Mouse (Mus musculus) ES-E14 (cell line): ENCODE results near the gene Snrpb. TPM values are rescaled to one million over a fixed set of nuclear protein-coding genes. Genes with fewer than 3 reads are reported as not detected.

Source experiments
- DNase-seq: peaks from one replicate; pipeline ENCODE4 v3.0.0-alpha.2; 2013; ENCODE audit warnings: low read depth, low spot score
- H3K27ac ChIP-seq: 2 replicates; pipeline ENCODE4 v1.5.1; 2012; ENCODE audit warnings: low read depth, mild to moderate bottlenecking, low read length, moderate library complexity, mixed read lengths; ENCODE audit not compliant: poor library complexity, insufficient read depth, severe bottlenecking
- H3K36me3 ChIP-seq: 2 replicates; pipeline ENCODE4 v1.6.1; 2012; ENCODE audit warnings: mild to moderate bottlenecking, low read length, moderate library complexity, mixed read lengths; ENCODE audit not compliant: control insufficient read depth, poor library complexity, insufficient read depth, severe bottlenecking
- H3K4me1 ChIP-seq, 2 experiments: fragments of 150-350 bp in 1 of 2; sonication (generic) in 1 of 2; 2 replicates each; pipeline ENCODE4 v1.6.1; 2012; ENCODE audit warnings: low read length in 2 of 2, mild to moderate bottlenecking in 1 of 2, mixed read lengths in 1 of 2; ENCODE audit not compliant: control insufficient read depth in 2 of 2, insufficient read depth in 2 of 2, poor library complexity in 1 of 2
- H3K4me3 ChIP-seq, 2 experiments: fragments of 150-350 bp in 1 of 2; sonication (generic) in 1 of 2; 2 replicates each; pipeline ENCODE4 v1.5.1; 2012; ENCODE audit warnings: low read length in 2 of 2, low read depth in 1 of 2, mild to moderate bottlenecking in 1 of 2, mixed read lengths in 1 of 2; ENCODE audit not compliant: insufficient read depth in 1 of 2, poor library complexity in 1 of 2, severe bottlenecking in 1 of 2
- H3K9ac ChIP-seq: 2 replicates; pipeline ENCODE4 v1.6.1; 2012; ENCODE audit warnings: low read depth, mild to moderate bottlenecking, low read length, mixed read lengths; ENCODE audit not compliant: poor library complexity, insufficient read depth, severe bottlenecking
- H3K9me3 ChIP-seq: fragments of 150-350 bp; sonication (generic); 2 replicates; pipeline ENCODE4 v1.6.1; 2012; ENCODE audit warnings: low read depth, mild to moderate bottlenecking, low read length; ENCODE audit not compliant: control insufficient read depth, insufficient read depth
- CHD2 ChIP-seq: IDR thresholded peaks from 2 replicates; pipeline ENCODE4 v1.6.1; 2014; ENCODE audit warnings: mild to moderate bottlenecking, low read depth, low read length, inconsistent platforms
- HCFC1 ChIP-seq: IDR thresholded peaks from 2 replicates; pipeline ENCODE4 v1.6.1; 2012; ENCODE audit warnings: low read length, inconsistent platforms, borderline replicate concordance; ENCODE audit not compliant: insufficient read depth
- MAFK ChIP-seq: IDR thresholded peaks from 2 replicates; pipeline ENCODE4 v1.6.1; 2014; ENCODE audit warnings: mild to moderate bottlenecking, low read depth, low read length, inconsistent platforms; ENCODE audit not compliant: insufficient read depth
- ZC3H11A ChIP-seq: IDR thresholded peaks from 2 replicates; pipeline ENCODE4 v1.6.1; 2012; ENCODE audit warnings: low read depth, mild to moderate bottlenecking, inconsistent platforms, low read length, borderline replicate concordance
- ZNF384 ChIP-seq: IDR thresholded peaks from 2 replicates; pipeline ENCODE4 v1.6.1; 2012; ENCODE audit warnings: low read depth, low read length, inconsistent platforms
- in situ Hi-C, 2 experiments: fragments of 600-800 bp; cut with MboI; formaldehyde crosslinking; loops; one replicate each; pipeline ENCODE4 v1.15.1; 2025; ENCODE audit warnings: low sequenced_read_pairs in 2 of 2, inconsistent platforms in 1 of 2; ENCODE audit not compliant: unreplicated experiment in 2 of 2
- total RNA-seq: library from RNA; depleted of rRNA; stranded (reverse); fragments of 300-350 nt; gene quantifications from 2 replicates; pipeline ENCODE4 v1.2.3, GENCODE M21; 2012

Snrpb gene
- total RNA-seq, 1 experiment = 339 TPM

DNA sequence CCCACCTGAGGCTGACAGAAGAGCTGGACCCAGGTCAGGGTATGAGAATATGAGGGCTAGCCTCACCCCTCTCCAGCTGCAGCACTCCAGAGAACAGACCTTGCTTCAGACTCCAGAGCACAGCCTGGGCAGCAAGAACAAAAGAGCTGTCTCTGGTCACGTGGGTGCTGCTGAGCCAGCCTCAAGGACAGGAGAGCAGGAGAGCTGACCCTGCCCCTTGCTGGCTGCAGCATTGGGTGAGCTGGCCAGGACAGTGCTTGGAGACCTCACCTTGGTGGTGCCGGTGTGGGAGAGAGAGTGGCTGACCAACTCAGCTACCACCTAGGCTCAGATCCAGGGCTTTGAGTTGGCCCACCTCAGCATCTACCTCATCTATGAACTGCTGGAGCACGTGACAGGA is 24.0 kb downstream of the Snrpb start:
- Histone ChIP-seq H3K4me3 (no peak overlapping the region), H3K4me1 (no peaks in the 10 kb centered on the region), H3K36me3 (no peaks in the 10 kb centered on the region), H3K9me3 (no peaks in the 10 kb centered on the region), H3K9ac (no peak overlapping the region), H3K27ac (no peak overlapping the region)
- in situ Hi-C loops = no loop called here
- DNase-seq = no peak
- no peak for TF ChIP-seq ZC3H11A
- no peak for TF ChIP-seq CHD2
- TF ChIP-seq ZNF384 = no peak
- TF ChIP-seq HCFC1 = no peak
- TF ChIP-seq MAFK = no peak

DNA sequence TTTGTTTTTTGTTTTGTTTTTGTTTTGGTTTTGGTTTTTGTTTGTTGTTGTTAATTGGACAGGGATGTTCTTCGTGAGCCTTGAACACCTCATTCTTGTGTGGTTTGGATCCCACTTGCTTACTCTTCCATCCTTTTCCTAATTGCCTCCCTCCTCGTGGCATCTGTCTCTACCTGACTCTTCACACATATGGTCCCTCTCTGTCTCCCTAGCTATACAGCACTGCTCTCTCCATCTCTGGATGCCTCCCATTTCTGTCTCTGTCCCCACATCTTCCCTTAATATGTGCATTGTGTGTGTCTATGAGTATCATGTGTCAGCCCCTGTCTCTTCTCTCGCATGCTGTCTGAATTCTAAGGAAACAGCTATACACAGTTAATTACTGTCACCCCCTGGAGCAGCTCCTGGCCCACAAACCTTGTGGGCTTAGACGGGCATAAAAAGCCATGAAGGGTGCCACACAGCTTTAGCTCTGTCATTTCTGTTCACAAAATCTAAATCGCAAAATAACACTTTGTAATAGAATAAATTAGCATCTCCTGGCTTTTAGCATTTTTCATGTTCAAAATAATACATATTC is 33.0 kb downstream of the Snrpb start:
- Histone ChIP-seq H3K27ac (no peak overlapping the region), H3K4me3 (no peak overlapping the region), H3K9me3 (no peaks in the 10 kb centered on the region), H3K4me1 (no peaks in the 10 kb centered on the region), H3K36me3 (no peaks in the 10 kb centered on the region), H3K9ac (no peak overlapping the region)
- no peak for DNase-seq
- in situ Hi-C loops = no loop called here
- no peak for TF ChIP-seq MAFK
- no peak for TF ChIP-seq ZC3H11A
- TF ChIP-seq CHD2 = no peak
- TF ChIP-seq ZNF384 = no peak

DNA sequence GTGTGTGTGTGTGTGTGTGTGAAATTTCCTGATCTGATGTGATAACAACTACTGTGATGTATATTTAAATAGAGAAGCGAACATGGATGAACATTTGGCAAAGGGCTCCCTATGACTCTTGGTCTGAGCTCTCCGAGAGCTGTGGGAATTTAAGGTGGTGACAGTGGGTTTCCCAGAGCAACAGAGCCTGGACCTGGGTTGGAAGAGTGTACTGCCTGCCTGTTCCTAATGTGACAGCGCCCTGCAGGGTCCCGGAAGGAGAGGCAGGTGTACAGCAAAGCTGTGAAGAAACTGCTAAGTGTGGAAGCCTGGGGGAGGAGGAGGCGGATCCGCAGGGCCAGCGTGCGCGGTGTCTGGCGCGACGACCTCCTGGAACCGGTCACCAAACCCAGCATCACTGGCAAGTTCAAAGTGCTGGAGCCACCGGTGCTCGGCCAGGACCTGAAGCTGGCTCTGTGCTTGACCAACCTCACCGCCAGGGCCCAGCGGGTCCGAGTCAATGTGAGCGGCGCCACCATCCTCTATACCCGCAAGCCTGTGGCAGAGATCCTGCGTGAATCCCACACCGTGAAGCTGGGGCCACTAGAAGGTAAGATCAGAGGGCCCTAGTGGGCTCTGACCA is 34.4 kb downstream of the Snrpb start:
- in situ Hi-C loops = no loop called here
- H3K4me1 ChIP-seq = no peaks in the 10 kb centered on the region
- H3K9me3 ChIP-seq = no peaks in the 10 kb centered on the region
- H3K36me3 ChIP-seq = no peaks in the 10 kb centered on the region
- H3K4me3 ChIP-seq = peak overlapping the region; percentile 52 to 54; a peak in 3 of 4 replicates
- no peak overlapping the region for H3K27ac ChIP-seq
- H3K9ac ChIP-seq = peak overlapping the region; percentile 24; the same call in 1 of the 2 replicates
- TF ChIP-seq ZC3H11A = no peak
- TF ChIP-seq CHD2 = no peak
- TF ChIP-seq ZNF384 = no peak
- no peak for TF ChIP-seq MAFK
- TF ChIP-seq HCFC1 = no peak
- DNase-seq = no peak

DNA sequence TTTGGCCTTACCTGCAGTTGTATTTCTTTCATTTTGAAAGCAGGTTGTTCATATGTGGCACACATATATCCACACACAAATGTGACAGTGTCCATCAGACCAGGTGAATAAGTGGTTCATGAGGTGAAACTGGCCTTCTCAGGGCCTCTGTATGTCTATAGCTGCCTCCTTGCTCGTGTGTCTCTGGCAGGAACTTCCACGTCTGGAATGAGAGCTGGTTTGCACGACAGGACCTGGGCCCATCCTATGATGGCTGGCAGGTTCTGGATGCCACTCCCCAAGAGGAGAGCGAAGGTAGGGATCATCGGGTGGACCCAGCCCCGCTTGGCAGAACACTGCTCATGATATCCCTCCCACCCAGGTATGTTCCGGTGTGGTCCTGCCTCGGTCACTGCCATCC is 36.2 kb downstream of the Snrpb start:
- Histone ChIP-seq H3K36me3 (no peaks in the 10 kb centered on the region), H3K9ac (no peak overlapping the region), H3K9me3 (no peaks in the 10 kb centered on the region), H3K27ac (no peak overlapping the region), H3K4me3 (no peak overlapping the region), H3K4me1 (no peaks in the 10 kb centered on the region)
- in situ Hi-C loops = no loop called here
- TF ChIP-seq MAFK (no peak), ZC3H11A (no peak)
- DNase-seq = no peak

DNA sequence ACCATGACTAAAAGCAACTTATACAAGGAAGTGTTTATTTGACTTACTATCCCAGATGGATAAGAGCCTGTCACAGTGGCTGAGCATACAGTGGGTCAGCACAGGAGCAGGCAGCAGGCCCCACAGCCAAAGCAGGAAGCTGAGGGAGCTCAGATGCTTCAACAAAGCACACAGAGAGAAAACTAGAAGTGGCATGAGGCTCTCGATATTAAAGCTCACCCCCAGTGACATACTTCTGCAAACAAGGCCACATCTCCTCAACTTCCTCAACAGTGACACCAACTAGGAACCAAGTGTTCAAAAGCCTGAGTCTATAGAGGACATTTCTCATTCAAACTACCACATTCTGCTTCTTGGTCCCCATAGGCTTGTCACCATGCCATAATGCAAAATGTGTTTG is 49.5 kb downstream of the Snrpb start:
- Histone ChIP-seq H3K27ac (no peak overlapping the region), H3K4me3 (no peak overlapping the region), H3K4me1 (no peaks in the 10 kb centered on the region), H3K9ac (no peak overlapping the region), H3K9me3 (no peaks in the 10 kb centered on the region), H3K36me3 (no peaks in the 10 kb centered on the region)
- TF ChIP-seq ZNF384 = no peak
- TF ChIP-seq MAFK = no peak
- no peak for TF ChIP-seq CHD2
- TF ChIP-seq HCFC1 = no peak
- TF ChIP-seq ZC3H11A = no peak
- in situ Hi-C loops = no loop called here
- no peak for DNase-seq
